Mouse (Mus musculus): ENCODE data around the gene Bpifa6. TPM values are rescaled to one million over a fixed set of nuclear protein-coding genes. Genes with fewer than 3 reads are reported as not detected.
"Not testable (repeated sequence)": the region's sequence is repeated elsewhere in the genome, so short reads cannot be mapped to it uniquely, and the experiment has no call there.

Gene Bpifa6
- total RNA-seq, 2 experiments from 2014 or later: not detected

DNA sequence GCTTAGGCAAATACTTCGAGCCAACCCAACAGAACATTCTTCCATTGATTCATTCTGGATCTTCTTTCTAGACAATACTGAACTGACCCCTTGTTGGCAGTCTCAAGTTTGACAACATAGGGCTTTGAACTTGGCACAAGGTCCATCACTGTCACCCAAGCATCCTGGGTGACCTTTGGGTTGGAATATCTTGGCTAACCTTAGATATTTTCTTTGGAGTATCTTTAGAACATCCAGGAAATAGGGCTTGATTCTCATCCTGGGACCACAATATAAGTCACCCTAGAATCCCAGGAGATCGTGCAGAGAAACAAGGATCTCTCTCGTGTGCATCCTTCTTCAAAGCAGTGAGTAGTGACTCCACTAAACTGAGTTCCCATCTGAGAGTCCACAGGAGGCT, 33.2 kb downstream of the Bpifa6 start, which contains the start of gene Bpifa2:
TSS of gene Bpifa2 (plus strand) at position 301 of the 400 bp plus-strand sequence.
- ATAC-seq (replicated peaks; ENCODE audit: low FRiP score, low TSS enrichment, poor library complexity, severe bottlenecking): no peak

DNA sequence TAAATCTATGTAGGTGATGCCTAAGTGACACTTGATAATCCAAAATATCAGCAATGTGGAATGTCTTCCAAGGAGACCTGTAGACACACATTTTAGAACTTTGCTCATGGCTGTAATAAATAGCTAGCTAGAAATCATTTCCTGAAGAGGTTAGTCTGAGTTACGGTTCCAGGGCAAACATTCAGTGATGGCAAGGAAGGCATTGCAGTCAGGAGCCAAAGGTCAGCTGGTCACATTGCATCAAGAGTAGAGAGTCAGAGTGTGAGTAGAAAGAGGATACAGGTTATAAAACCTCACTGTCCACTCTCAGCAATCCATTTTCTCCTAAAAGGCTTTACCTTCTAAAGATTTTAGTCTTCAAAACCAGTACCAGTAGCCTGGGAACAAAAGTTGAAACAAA, 43.2 kb downstream of the Bpifa6 start:
- no peak for ATAC-seq (replicated peaks; ENCODE audit: low FRiP score, low TSS enrichment, poor library complexity, severe bottlenecking)

DNA sequence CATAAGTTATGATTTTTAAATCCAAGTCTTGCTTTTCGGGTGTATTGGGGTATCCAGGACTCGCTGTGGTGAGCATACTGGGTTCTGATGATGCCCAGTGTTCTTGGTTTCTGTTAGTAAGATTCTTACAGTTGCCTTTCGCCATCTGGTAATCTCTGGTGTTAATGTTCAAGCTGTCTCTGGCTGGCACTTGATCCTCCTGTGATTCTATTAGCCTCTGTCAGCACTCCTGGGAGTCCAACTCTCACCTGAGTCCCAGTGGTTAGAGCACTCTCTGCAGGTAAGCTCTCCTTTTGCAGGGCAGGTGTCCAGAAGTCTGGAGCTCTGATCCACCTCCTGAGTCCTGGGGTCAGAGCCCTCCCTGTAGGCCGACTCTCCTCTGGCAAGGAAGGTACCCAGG, 49.9 kb downstream of the Bpifa6 start:
- ATAC-seq (replicated peaks; ENCODE audit: low FRiP score, low TSS enrichment, poor library complexity, severe bottlenecking): not testable (repeated sequence)

DNA sequence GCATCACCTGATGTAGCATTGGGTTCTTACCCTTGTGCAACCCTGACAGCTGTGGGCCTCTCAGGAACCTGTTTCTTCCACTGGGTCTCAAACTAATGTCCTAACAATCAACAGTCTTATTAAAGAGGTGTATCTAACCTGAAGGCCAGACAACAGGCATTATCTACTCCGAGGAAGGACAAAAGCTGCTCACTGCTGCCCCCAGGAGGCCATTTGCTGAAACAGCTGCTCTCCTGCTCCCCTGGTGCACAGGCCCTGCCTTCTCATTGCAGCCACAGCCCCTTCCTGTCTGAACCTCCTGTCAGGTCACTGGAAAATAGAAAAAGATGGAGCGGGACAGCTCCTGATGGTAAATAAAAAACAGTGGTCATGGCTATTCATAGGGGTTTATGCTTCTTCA, 64.2 kb downstream of the Bpifa6 start:
- peak; percentile 83 for ATAC-seq (replicated peaks; ENCODE audit: low FRiP score, low TSS enrichment, poor library complexity, severe bottlenecking)

DNA sequence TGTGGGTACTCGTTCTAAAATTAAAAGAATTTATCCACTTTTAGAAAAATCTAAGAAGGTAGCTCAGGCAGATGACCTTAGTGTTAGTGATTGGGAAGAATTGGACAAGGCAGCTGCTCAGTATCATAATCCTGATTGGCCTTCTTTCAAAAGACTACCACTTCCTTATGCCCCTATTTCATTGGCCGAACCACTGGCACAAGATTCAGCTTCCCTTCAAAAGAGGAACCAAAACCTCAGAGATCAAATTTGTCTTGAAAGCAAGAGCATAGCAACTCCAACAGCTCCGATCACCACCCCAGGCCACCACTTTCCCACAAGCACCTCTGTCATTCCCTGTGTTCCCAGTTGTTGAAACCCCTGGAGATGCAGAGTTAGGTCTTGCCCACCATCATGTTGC, 70.0 kb downstream of the Bpifa6 start:
- no peak for ATAC-seq (replicated peaks; ENCODE audit: low FRiP score, low TSS enrichment, poor library complexity, severe bottlenecking)

Other genes with a start within 250 kb of the Bpifa6 start
- 109 and 127 TPM in 2 replicates for gene Mapre1, start 233.7 kb upstream of the Bpifa6 start, total RNA-seq (2014; fragmentation: Nextera tagmentation)
- 243 and 279 TPM in 2 replicates for gene Mapre1, start 233.7 kb upstream of the Bpifa6 start, total RNA-seq (2017)
- gene Efcab8, start 195.0 kb upstream of the Bpifa6 start, total RNA-seq (2014; fragmentation: Nextera tagmentation): 0.76 and 0.82 TPM in 2 replicates
- not detected in 2 replicates for gene Efcab8, start 195.0 kb upstream of the Bpifa6 start, total RNA-seq (2017)
- not detected in 2 replicates for gene Sun5, start 103.9 kb upstream of the Bpifa6 start, total RNA-seq (2014; fragmentation: Nextera tagmentation)
- gene Sun5, start 103.9 kb upstream of the Bpifa6 start, total RNA-seq (2017): not detected in 2 replicates
- not detected in 2 replicates for gene Bpifb2, start 99.9 kb upstream of the Bpifa6 start, total RNA-seq (2014; fragmentation: Nextera tagmentation)
- gene Bpifb2, start 99.9 kb upstream of the Bpifa6 start, total RNA-seq (2017): not detected in 2 replicates
- gene Bpifb6, start 74.6 kb upstream of the Bpifa6 start, total RNA-seq (2014; fragmentation: Nextera tagmentation): not detected in 2 replicates
- not detected in 2 replicates for gene Bpifb6, start 74.6 kb upstream of the Bpifa6 start, total RNA-seq (2017)
- gene Bpifb3, start 56.7 kb upstream of the Bpifa6 start, total RNA-seq (2014; fragmentation: Nextera tagmentation): not detected in 2 replicates
- gene Bpifb3, start 56.7 kb upstream of the Bpifa6 start, total RNA-seq (2017): not detected in 2 replicates
- gene Bpifb4, start 36.7 kb upstream of the Bpifa6 start, total RNA-seq (2014; fragmentation: Nextera tagmentation): not detected in 2 replicates
- not detected in 2 replicates for gene Bpifb4, start 36.7 kb upstream of the Bpifa6 start, total RNA-seq (2017)
- gene Bpifa2, start 33.3 kb downstream of the Bpifa6 start, total RNA-seq (2014; fragmentation: Nextera tagmentation): not detected in 2 replicates
- not detected in 2 replicates for gene Bpifa2, start 33.3 kb downstream of the Bpifa6 start, total RNA-seq (2017)
- gene Bpifa3, start 155.4 kb downstream of the Bpifa6 start, total RNA-seq (2014; fragmentation: Nextera tagmentation): not detected in 2 replicates
- gene Bpifa3, start 155.4 kb downstream of the Bpifa6 start, total RNA-seq (2017): not detected in 2 replicates
- gene Bpifa1, start 167.9 kb downstream of the Bpifa6 start, total RNA-seq (2014; fragmentation: Nextera tagmentation): not detected in 2 replicates
- not detected in 2 replicates for gene Bpifa1, start 167.9 kb downstream of the Bpifa6 start, total RNA-seq (2017)
- not detected in 2 replicates for gene Bpifa5, start 187.7 kb downstream of the Bpifa6 start, total RNA-seq (2014; fragmentation: Nextera tagmentation)
- not detected in 2 replicates for gene Bpifa5, start 187.7 kb downstream of the Bpifa6 start, total RNA-seq (2017)
- not detected in 2 replicates for gene Bpifb1, start 215.9 kb downstream of the Bpifa6 start, total RNA-seq (2014; fragmentation: Nextera tagmentation)
- gene Bpifb1, start 215.9 kb downstream of the Bpifa6 start, total RNA-seq (2017): not detected in 2 replicates
- gene Bpifb5, start 248.8 kb downstream of the Bpifa6 start, total RNA-seq (2014; fragmentation: Nextera tagmentation): not detected in 2 replicates
- not detected in 2 replicates for gene Bpifb5, start 248.8 kb downstream of the Bpifa6 start, total RNA-seq (2017)